Mouse (Mus musculus) 3T3-L1 (cell line): Measurements from ENCODE around the gene Twf2.

Experiments used
- DNase-seq: peaks from one replicate; pipeline ENCODE4 v3.0.0-alpha.2; 2015; ENCODE audit warnings: low read depth, low spot score

Gene Twf2

GRCm38 (mm10) chr9:106211680-106212593 lies 9.0 kb downstream of the Twf2 start:
- peak; percentile 78 for DNase-seq

- no peak for DNase-seq
These were observed 9.7 kb downstream of the Twf2 start for GRCm38 (mm10) chr9:106212594-106212981.

- peak; percentile 41 for DNase-seq
These were observed 12.6 kb downstream of the Twf2 start for GRCm38 (mm10) chr9:106215341-106216125.

GRCm38 (mm10) chr9:106216971-106217370 lies 14.1 kb downstream of the Twf2 start:
- no peak for DNase-seq

GRCm38 (mm10) chr9:106220894-106221523 lies 18.1 kb downstream of the Twf2 start:
- DNase-seq = no peak

- DNase-seq = no peak
These were observed 19.4 kb downstream of the Twf2 start, which contains the start of gene Tlr9 for GRCm38 (mm10) chr9:106222261-106222851. Gene Tlr9, plus strand, starts transcription at chr9:106222598.

GRCm38 (mm10) chr9:106222994-106223393 lies 20.1 kb downstream of the Twf2 start:
- DNase-seq = no peak

- no peak for DNase-seq
These were observed 22.7 kb downstream of the Twf2 start for GRCm38 (mm10) chr9:106225469-106226150.

GRCm38 (mm10) chr9:106226151-106226682 lies 23.3 kb downstream of the Twf2 start:
- DNase-seq = no peak

GRCm38 (mm10) chr9:106227790-106228429 lies 25.0 kb downstream of the Twf2 start:
- no peak for DNase-seq

- DNase-seq = no peak
These were observed 27.3 kb downstream of the Twf2 start for GRCm38 (mm10) chr9:106230051-106230733.

- no peak for DNase-seq
These were observed 27.8 kb downstream of the Twf2 start for GRCm38 (mm10) chr9:106230734-106231106.

- DNase-seq = no peak
These were observed 28.3 kb downstream of the Twf2 start for GRCm38 (mm10) chr9:106231220-106231619.

- no peak for DNase-seq
These were observed 28.9 kb downstream of the Twf2 start for GRCm38 (mm10) chr9:106231816-106232215.

GRCm38 (mm10) chr9:106232956-106233355 lies 30.0 kb downstream of the Twf2 start:
- DNase-seq = no peak

GRCm38 (mm10) chr9:106233953-106234352 lies 31.0 kb downstream of the Twf2 start:
- DNase-seq = no peak

GRCm38 (mm10) chr9:106235194-106235830 lies 32.4 kb downstream of the Twf2 start:
- no peak for DNase-seq

- DNase-seq = no peak
These were observed 33.4 kb downstream of the Twf2 start for GRCm38 (mm10) chr9:106236156-106236817.

GRCm38 (mm10) chr9:106236818-106237211 lies 33.9 kb downstream of the Twf2 start:
- DNase-seq = peak; percentile 38
